Mouse (Mus musculus): ENCODE measurements around the gene Olfr1113. TPM values are rescaled to one million over a fixed set of nuclear protein-coding genes. Genes with fewer than 3 reads are reported as not detected.
"Not testable (repeated sequence)": the region's sequence is repeated elsewhere in the genome, so short reads cannot be mapped to it uniquely, and the experiment has no call there.

Olfr1113 gene
- not detected for total RNA-seq (2021)
- long read RNA-seq, experiment 1 = 0 reads
- long read RNA-seq, experiment 2 = 0 reads

DNA sequence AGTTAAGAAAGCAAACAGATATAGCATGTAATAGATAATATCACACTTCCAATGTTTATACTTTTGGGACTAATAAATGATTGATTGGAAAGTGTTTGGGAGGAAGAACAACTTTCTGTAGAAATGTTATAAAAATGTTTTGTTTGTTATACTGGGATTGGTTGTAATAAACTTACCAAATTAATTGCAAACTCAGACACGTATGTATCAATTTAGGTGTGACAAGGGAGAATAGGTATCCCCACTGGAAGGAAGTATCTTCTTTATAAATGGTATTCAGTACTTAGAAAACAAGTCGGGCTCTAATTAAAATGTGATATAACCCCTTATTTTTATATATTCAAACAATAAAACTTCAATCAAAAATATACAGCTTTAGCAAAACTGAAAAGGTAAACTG, at the start of gene Olfr1113:
TSS of gene Olfr1113 (plus strand) at position 301 of the 400 bp plus-strand sequence.
- DNase-seq (ENCODE audit: low spot score) = no peak

DNA sequence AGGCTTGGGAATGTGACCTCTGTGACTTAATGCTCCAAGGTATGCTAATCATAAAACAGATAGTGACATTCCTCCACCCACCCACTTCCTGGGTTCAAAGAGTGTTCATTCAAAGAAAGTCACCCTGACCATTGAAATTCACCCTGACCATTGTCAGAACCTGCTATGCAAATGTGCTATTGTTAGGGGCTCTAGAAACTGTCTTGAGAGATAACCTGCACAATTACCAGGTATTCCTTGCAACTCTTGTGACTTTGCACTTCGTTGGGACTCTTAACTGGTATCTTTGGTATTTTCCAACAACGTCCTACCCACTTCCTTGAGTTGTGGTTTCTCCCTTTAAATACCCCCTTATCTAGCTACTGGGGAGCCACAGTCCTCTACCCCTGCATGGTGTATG, 41.0 kb upstream of the Olfr1113 start:
- DNase-seq (ENCODE audit: low spot score) = not testable (repeated sequence)

DNA sequence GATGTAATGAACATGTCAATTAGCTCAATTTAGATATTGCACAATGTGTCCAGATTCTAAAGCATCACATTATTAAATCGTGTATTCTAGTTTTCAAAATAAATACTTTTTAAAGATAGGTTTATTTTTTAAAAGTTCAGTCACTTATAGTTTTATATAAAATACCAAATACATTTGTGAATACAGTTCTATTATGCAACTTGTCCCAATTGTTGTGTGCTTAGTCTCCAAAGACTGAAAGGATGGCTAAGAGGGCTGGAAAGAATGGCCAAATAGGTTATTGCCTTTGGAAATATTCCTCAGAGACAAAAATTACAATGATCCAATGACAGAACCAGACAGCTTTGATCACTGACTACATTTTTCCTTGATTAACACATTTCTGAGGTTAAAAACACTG, 21.3 kb upstream of the Olfr1113 start, which contains the start of gene Olfr1112:
TSS of gene Olfr1112 (plus strand) at position 301 of the 400 bp plus-strand sequence.
- DNase-seq (ENCODE audit: low spot score) = no peak

DNA sequence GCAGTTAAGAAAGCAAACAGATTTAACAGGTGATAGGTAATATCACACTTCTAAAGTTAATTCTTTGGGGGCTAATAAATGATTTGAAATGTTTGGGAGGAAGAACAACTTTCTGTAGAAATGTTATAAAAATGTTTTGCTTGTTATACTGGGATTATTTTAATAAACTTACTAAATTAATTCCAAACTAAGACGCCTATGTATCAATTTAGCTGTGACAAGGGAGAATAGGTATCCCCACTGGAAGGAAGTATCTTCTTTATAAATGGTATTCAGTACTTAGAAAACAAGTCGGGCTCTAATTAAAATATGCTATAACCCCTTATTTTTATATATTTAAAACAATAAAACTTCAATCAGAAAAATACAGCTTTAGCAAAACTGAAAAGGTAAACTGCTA, 38.9 kb downstream of the Olfr1113 start, which contains the start of gene Olfr1115:
TSS of gene Olfr1115 (plus strand) at position 301 of the 400 bp plus-strand sequence.
- no peak for DNase-seq (ENCODE audit: low spot score)

Small RNAs within 50 kb of the gene (microRNA-seq; reads per million reads assigned to microRNA genes)
- gene Gm27438 = not detected

Other genes with a start within 250 kb of the Olfr1113 start
- not detected for gene Olfr1099, start 248.3 kb upstream of the Olfr1113 start, total RNA-seq (2021)
- not detected for gene Olfr1100, start 229.0 kb upstream of the Olfr1113 start, total RNA-seq (2021)
- not detected for gene Olfr1101, start 217.7 kb upstream of the Olfr1113 start, total RNA-seq (2021)
- gene Olfr1102, start 210.6 kb upstream of the Olfr1113 start, total RNA-seq (2021) = not detected
- gene Olfr1104, start 181.9 kb upstream of the Olfr1113 start, total RNA-seq (2021) = not detected
- not detected for gene Olfr1105, start 172.4 kb upstream of the Olfr1113 start, total RNA-seq (2021)
- gene Olfr1106, start 156.7 kb upstream of the Olfr1113 start, total RNA-seq (2021) = not detected
- gene Olfr1107, start 133.2 kb upstream of the Olfr1113 start, total RNA-seq (2021) = not detected
- not detected for gene Olfr1109, start 113.0 kb upstream of the Olfr1113 start, total RNA-seq (2021)
- gene Olfr259, start 94.4 kb upstream of the Olfr1113 start, total RNA-seq (2021) = not detected
- not detected for gene Olfr1110, start 68.7 kb upstream of the Olfr1113 start, total RNA-seq (2021)
- not detected for gene Olfr1111, start 56.3 kb upstream of the Olfr1113 start, total RNA-seq (2021)
- not detected for gene Olfr1112, start 21.2 kb upstream of the Olfr1113 start, total RNA-seq (2021)
- not detected for gene Olfr1115, start 39.0 kb downstream of the Olfr1113 start, total RNA-seq (2021)
- not detected for gene Olfr1116, start 58.6 kb downstream of the Olfr1113 start, total RNA-seq (2021)
- not detected for gene Olfr1118, start 98.6 kb downstream of the Olfr1113 start, total RNA-seq (2021)
- gene Olfr1120, start 145.8 kb downstream of the Olfr1113 start, total RNA-seq (2021) = not detected
- gene Olfr1121, start 160.9 kb downstream of the Olfr1113 start, total RNA-seq (2021) = not detected
- gene Olfr1122, start 176.9 kb downstream of the Olfr1113 start, total RNA-seq (2021) = under 1 TPM in 1 of 2 experiments, not detected in 1; 0.05 TPM
- not detected for gene Olfr1123, start 207.7 kb downstream of the Olfr1113 start, total RNA-seq (2021)
- not detected for gene Olfr1124, start 221.3 kb downstream of the Olfr1113 start, total RNA-seq (2021)
- gene Olfr1126, start 245.0 kb downstream of the Olfr1113 start, total RNA-seq (2021) = not detected

Data from gastrocnemius, adult 18-20 months (tissue).